Mouse (Mus musculus) liver, embryonic 14.5 days (tissue): ENCODE measurements at regions not wholly inside any gene's neighbourhood (a gene's known extent, or its start where the extent isn't known, plus 50 kb on each side); places are given as distances from the start of the nearest gene placed in this dataset.

Experiments
- ATAC-seq: fragments of 200-750 bp; cut with Nextera tagmentation; 2 replicates; pipeline ENCODE4 v1.8.0; 2017; ENCODE audit warnings: moderate number of reproducible peaks, mild to moderate bottlenecking, moderate library complexity; ENCODE audit not compliant: insufficient read depth
- DNase-seq, 3 experiments: peaks; one replicate each; pipeline ENCODE4 v3.0.0-alpha.2; 2012 to 2013; ENCODE audit warnings: low read depth in 3 of 3, low spot score in 3 of 3
- H3K27ac ChIP-seq: fragments of 300-500 bp; sonication (generic); 2 replicates; pipeline ENCODE4 v1.5.1; 2014; ENCODE audit warnings: moderate library complexity, mild to moderate bottlenecking, control low read depth, inconsistent platforms
- H3K27me3 ChIP-seq: fragments of 300-500 bp; sonication (generic); 2 replicates; pipeline ENCODE4 v1.6.1; 2014; ENCODE audit warnings: mild to moderate bottlenecking, low read length, moderate library complexity; ENCODE audit not compliant: control insufficient read depth, insufficient read depth
- H3K36me3 ChIP-seq: fragments of 300-500 bp; sonication (generic); replicated peaks from 2 replicates; pipeline ENCODE4 v1.6.1; 2014; ENCODE audit warnings: low read depth; ENCODE audit not compliant: control insufficient read depth, insufficient read depth
- H3K4me1 ChIP-seq, 2 experiments: fragments of 200-500 bp in 1 of 2; fragments of 300-500 bp in 1 of 2; sonication (generic) in 1 of 2; replicated peaks; 2 replicates each; pipeline ENCODE4 v1.6.1; 2012 to 2014; ENCODE audit warnings: antibody characterized with exemption in 1 of 2, inconsistent platforms in 1 of 2, low read length in 1 of 2; ENCODE audit not compliant: control insufficient read depth in 2 of 2, insufficient read depth in 2 of 2
- H3K4me2 ChIP-seq: fragments of 300-500 bp; sonication (generic); 2 replicates; pipeline ENCODE4 v1.6.1; 2014; ENCODE audit warnings: low read depth, mild to moderate bottlenecking, control low read depth, moderate library complexity
- H3K4me3 ChIP-seq, 2 experiments: fragments of 200-500 bp in 1 of 2; fragments of 300-500 bp in 1 of 2; sonication (generic) in 1 of 2; 2 replicates each; pipeline ENCODE4 v1.5.1; 2012 to 2014; ENCODE audit warnings: low read depth in 2 of 2, low read length in 2 of 2, mild to moderate bottlenecking in 2 of 2, control low read depth in 1 of 2, inconsistent platforms in 1 of 2, moderate library complexity in 1 of 2; ENCODE audit not compliant: insufficient read depth in 1 of 2
- H3K9ac ChIP-seq: fragments of 300-500 bp; sonication (generic); replicated peaks from 2 replicates; pipeline ENCODE4 v1.6.1; 2014; ENCODE audit warnings: mild to moderate bottlenecking, control low read depth, moderate library complexity
- H3K9me3 ChIP-seq: fragments of 300-500 bp; sonication (generic); 2 replicates; pipeline ENCODE4 v1.6.1; 2016; ENCODE audit warnings: low read length, mixed read lengths; ENCODE audit not compliant: control insufficient read depth
- CTCF ChIP-seq: IDR thresholded peaks from 2 replicates; pipeline ENCODE4 v1.5.1; 2016; ENCODE audit warnings: antibody characterized with exemption, low read depth, control low read depth
- EP300 ChIP-seq: IDR thresholded peaks from 2 replicates; pipeline ENCODE4 v1.6.1; 2016; ENCODE audit warnings: antibody characterized with exemption, low read depth
- WGBS: fragments of 180-500 bp; shearing (Covaris S2); extraction: QIAGEN DNeasy Blood & Tissue Kit; methylation state at CpG from one replicate; pipeline ENCODE4 v1.1.7; 2014; ENCODE audit not compliant: insufficient replicate concordance; 5-methylcytosine and 5-hydroxymethylcytosine counted together

DNA sequence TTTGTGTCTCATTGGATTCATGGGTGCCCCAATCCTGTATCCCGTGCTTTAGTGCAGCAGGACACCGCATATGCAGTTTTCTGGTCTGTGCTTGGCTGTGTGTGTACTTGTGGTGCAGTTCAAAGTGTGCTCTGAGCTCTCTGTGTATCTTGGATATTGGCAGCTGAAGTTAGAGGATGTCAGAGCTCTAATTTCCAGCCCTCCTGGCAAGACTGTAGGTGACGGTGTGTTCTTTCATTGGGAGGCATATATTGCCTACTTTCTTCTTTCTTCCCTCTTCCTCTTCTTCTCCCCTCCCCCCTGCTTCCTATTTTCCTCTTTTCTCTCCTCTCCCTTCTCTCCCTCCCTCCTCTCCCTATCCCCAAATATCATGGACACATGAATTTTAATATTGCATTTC is 92.0 kb upstream of the Eepd1 start:
- Histone ChIP-seq H3K4me3 (no peak overlapping the region), H3K27me3 (no peaks in the 10 kb centered on the region), H3K27ac (no peak overlapping the region), H3K9me3 (no peaks in the 10 kb centered on the region), H3K4me1 (no peaks in the 10 kb centered on the region), H3K4me2 (no peak overlapping the region), H3K9ac (no peak overlapping the region), H3K36me3 (no peaks in the 10 kb centered on the region)
- ATAC-seq = no peak
- no peak for DNase-seq
- TF ChIP-seq CTCF (no peak), EP300 (no peak)
- 65% methylated on average over 3 of the region's 3 CpGs for WGBS

DNA sequence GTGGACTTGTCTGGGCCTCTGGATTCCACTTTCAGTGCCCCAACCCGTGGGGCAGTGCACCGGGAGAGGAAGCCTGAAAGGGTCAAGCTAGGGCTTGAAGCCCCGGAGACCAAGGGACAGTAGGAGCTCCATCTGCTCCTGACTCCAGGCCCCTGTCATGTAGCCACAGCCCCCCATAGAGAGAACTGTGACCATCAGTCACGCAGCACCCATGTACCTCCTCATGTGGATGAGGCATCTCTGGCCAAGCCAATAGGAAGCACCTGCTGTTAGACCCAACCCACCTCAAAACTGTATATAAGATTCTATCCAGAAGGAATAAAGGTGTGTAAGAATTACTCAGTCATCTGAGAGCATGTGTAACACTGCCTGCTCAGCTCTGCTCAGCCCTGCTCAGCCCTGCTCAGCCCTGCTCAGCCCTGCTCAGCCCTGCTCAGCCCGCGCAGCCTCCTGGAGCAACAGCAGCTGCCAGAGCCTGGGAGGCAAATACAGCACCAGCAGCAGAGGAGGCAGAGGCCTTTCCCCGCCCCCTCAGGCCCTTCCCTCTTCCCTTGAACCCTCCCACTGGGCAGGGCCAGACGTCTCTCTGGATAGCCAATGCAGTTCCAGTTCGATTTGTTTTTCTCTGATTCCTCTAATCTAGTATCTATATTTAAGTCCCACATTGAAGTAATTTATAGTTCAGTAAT is 80.6 kb upstream of the Eepd1 start:
- Histone ChIP-seq H3K9ac (no peak overlapping the region), H3K4me2 (no peak overlapping the region), H3K4me1 (no peaks in the 10 kb centered on the region), H3K27me3 (no peaks in the 10 kb centered on the region), H3K9me3 (no peaks in the 10 kb centered on the region), H3K36me3 (no peaks in the 10 kb centered on the region), H3K27ac (no peak overlapping the region), H3K4me3 (no peak overlapping the region)
- 0 out of 2 replicates have a peak, but pooled peaks have one; percentile 33 for ATAC-seq
- peak in 1 of 3 experiments; percentile 3 for DNase-seq
- TF ChIP-seq CTCF = no peak
- TF ChIP-seq EP300 = no peak
- 34% methylated on average over 9 of the region's 9 CpGs for WGBS

DNA sequence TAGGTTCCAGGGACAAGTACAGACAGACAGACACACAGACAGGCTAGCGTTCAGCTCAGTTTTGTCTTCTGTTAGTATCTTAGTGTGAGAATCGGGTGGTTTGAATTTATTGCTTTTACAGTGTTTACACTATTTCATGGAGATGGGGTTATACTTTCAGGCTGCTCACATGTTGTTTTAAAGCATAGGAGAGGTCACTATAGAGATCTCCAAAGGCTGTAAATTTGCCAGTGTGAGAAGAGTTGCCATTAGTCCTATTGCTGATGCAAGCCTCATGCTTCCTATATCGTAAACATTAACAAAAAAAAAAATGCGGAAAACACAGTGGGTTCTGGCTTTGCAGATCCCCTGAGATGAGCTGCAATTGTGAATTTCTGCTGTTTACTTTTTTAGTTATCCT is 75.5 kb upstream of the Eepd1 start:
- 73% methylated on average over 4 of the region's 4 CpGs for WGBS
- H3K9ac ChIP-seq = no peak overlapping the region
- no peaks in the 10 kb centered on the region for H3K27me3 ChIP-seq
- H3K36me3 ChIP-seq = no peaks in the 10 kb centered on the region
- DNase-seq (no peak), ATAC-seq (no peak)
- no peaks in the 10 kb centered on the region for H3K9me3 ChIP-seq
- no peaks in the 10 kb centered on the region for H3K4me1 ChIP-seq
- no peak overlapping the region for H3K4me3 ChIP-seq
- no peak overlapping the region for H3K4me2 ChIP-seq
- TF ChIP-seq EP300 (no peak), CTCF (no peak)
- no peak overlapping the region for H3K27ac ChIP-seq

DNA sequence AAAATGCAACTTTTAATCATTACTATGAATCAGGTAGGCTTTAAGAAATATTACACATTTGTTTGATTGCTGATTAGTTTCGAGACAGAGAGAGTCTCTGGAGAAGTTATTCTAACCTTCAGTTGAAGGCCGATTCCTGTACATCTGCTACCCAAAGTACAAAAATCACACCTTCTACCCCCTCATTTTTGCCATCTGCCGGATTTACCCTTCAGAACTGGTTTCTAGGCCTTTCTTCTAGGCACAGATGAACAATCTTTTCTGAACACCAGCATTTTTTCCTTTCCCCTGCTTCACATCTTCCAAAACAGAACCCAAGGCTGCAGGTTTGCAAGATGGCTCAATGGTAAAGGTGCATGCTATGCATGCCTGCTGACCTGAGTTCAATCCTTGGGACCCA is 72.8 kb upstream of the Eepd1 start:
- Histone ChIP-seq H3K4me2 (no peak overlapping the region), H3K36me3 (no peaks in the 10 kb centered on the region), H3K27ac (no peak overlapping the region), H3K9ac (no peak overlapping the region), H3K4me3 (no peak overlapping the region), H3K4me1 (no peaks in the 10 kb centered on the region), H3K9me3 (no peaks in the 10 kb centered on the region), H3K27me3 (no peaks in the 10 kb centered on the region)
- 55% methylated on average over 3 of the region's 3 CpGs for WGBS
- no peak for ATAC-seq
- no peak for DNase-seq
- no peak for TF ChIP-seq CTCF
- no peak for TF ChIP-seq EP300

DNA sequence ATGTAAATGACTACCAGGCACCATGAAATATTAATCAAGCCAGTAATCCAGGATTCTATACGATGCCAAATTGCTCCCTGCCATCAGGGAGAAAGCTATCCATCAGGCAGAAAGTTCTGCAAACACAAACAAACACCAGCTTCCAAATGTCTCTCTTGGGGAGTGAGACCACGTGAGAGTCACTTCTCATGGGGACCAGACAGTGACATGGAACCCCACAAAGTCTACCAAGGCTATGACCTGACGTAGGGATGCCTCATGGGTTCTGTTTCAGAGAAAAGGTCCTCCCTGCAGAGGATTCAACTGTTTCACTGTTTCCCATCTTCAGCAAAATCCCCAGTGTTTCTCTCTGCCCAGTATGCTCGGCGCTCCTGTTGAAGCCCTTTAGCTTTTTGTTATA is 71.6 kb upstream of the Eepd1 start:
- no peak overlapping the region for H3K27ac ChIP-seq
- ATAC-seq (no peak), DNase-seq (no peak)
- H3K9ac ChIP-seq = no peak overlapping the region
- H3K27me3 ChIP-seq = no peaks in the 10 kb centered on the region
- no peak overlapping the region for H3K4me3 ChIP-seq
- H3K9me3 ChIP-seq = no peaks in the 10 kb centered on the region
- H3K36me3 ChIP-seq = no peaks in the 10 kb centered on the region
- no peaks in the 10 kb centered on the region for H3K4me1 ChIP-seq
- 50% methylated on average over 5 of the region's 5 CpGs for WGBS
- no peak overlapping the region for H3K4me2 ChIP-seq
- no peak for TF ChIP-seq CTCF
- TF ChIP-seq EP300 = no peak
